Mouse (Mus musculus): ENCODE measurements at regions not wholly inside any gene's neighbourhood (a gene's known extent, or its start where the extent isn't known, plus 50 kb on each side); places are given as distances from the start of the nearest gene placed in this dataset.

GRCm38 (mm10) chr11:63466541-63466940 lies 337.8 kb downstream of the Pmp22 start:
- TF ChIP-seq CTCF (conservative IDR thresholded peaks at IDR 0.05; ENCODE audit: low read length) (no peak), POU5F1 (IDR thresholded peaks at IDR 0.05; ENCODE audit: borderline replicate concordance, low read length) (no peak)

Measured in E14TG2a.4 (cell line).